Mouse (Mus musculus): Measurements from ENCODE around the gene Sh3d19.
A peak's percentile ranks its signal among the peaks of the same experiment; 100 is the strongest.

The Sh3d19 gene

GRCm38 (mm10) chr3:86028658-86029375 lies 57.9 kb downstream of the Sh3d19 start:
- no peak for DNase-seq (ENCODE audit: low read depth, low spot score)

GRCm38 (mm10) chr3:86030566-86030965 lies 59.7 kb downstream of the Sh3d19 start:
- no peak for DNase-seq (ENCODE audit: low read depth, low spot score)

GRCm38 (mm10) chr3:86033455-86034090 lies 62.7 kb downstream of the Sh3d19 start:
- no peak for DNase-seq (ENCODE audit: low read depth, low spot score)

- DNase-seq (ENCODE audit: low read depth, low spot score): no peak
Observed at GRCm38 (mm10) chr3:86037926-86038484, 67.1 kb downstream of the Sh3d19 start.

- no peak for DNase-seq (ENCODE audit: low read depth, low spot score)
Observed at GRCm38 (mm10) chr3:86038648-86039047, 67.7 kb downstream of the Sh3d19 start.

GRCm38 (mm10) chr3:86040286-86041201 lies 69.6 kb downstream of the Sh3d19 start:
- no peak for DNase-seq (ENCODE audit: low read depth, low spot score)

- DNase-seq (ENCODE audit: low read depth, low spot score): no peak
Observed at GRCm38 (mm10) chr3:86047686-86048408, 76.9 kb downstream of the Sh3d19 start.

- peak; percentile 16 for DNase-seq (ENCODE audit: low read depth, low spot score)
Observed at GRCm38 (mm10) chr3:86049041-86049440, 78.1 kb downstream of the Sh3d19 start.

GRCm38 (mm10) chr3:86056678-86057077 lies 85.8 kb downstream of the Sh3d19 start:
- DNase-seq (ENCODE audit: low read depth, low spot score): no peak

GRCm38 (mm10) chr3:86057436-86058095 lies 86.7 kb downstream of the Sh3d19 start:
- no peak for DNase-seq (ENCODE audit: low read depth, low spot score)

- peak; percentile 20 for DNase-seq (ENCODE audit: low read depth, low spot score)
Observed at GRCm38 (mm10) chr3:86069646-86070250, 98.8 kb downstream of the Sh3d19 start.

- no peak for DNase-seq (ENCODE audit: low read depth, low spot score)
Observed at GRCm38 (mm10) chr3:86070799-86071198, 99.9 kb downstream of the Sh3d19 start.

GRCm38 (mm10) chr3:86072066-86072465 lies 101.2 kb downstream of the Sh3d19 start:
- DNase-seq (ENCODE audit: low read depth, low spot score): no peak

- DNase-seq (ENCODE audit: low read depth, low spot score): no peak
Observed at GRCm38 (mm10) chr3:86072889-86073288, 102.0 kb downstream of the Sh3d19 start.

GRCm38 (mm10) chr3:86075593-86075992 lies 104.7 kb downstream of the Sh3d19 start:
- DNase-seq (ENCODE audit: low read depth, low spot score): no peak

GRCm38 (mm10) chr3:86076511-86077283 lies 105.8 kb downstream of the Sh3d19 start:
- no peak for DNase-seq (ENCODE audit: low read depth, low spot score)

- DNase-seq (ENCODE audit: low read depth, low spot score): no peak
Observed at GRCm38 (mm10) chr3:86083051-86083450, 112.1 kb downstream of the Sh3d19 start.

GRCm38 (mm10) chr3:86085001-86085400 lies 114.1 kb downstream of the Sh3d19 start:
- no peak for DNase-seq (ENCODE audit: low read depth, low spot score)

GRCm38 (mm10) chr3:86087872-86088271 lies 117.0 kb downstream of the Sh3d19 start:
- no peak for DNase-seq (ENCODE audit: low read depth, low spot score)
